Mouse (Mus musculus): ENCODE measurements around the gene Cptp.

Gene Cptp

GRCm38 (mm10) chr4:155840076-155841002 lies 28.9 kb downstream of the Cptp start:
- no peak for DNase-seq

- DNase-seq = peak; percentile 48 to 65
Measured at GRCm38 (mm10) chr4:155839483-155839910, 29.7 kb downstream of the Cptp start, which contains the start of gene Mxra8. Gene Mxra8 (plus strand): TSS chr4:155839680.

GRCm38 (mm10) chr4:155838187-155839153 lies 30.8 kb downstream of the Cptp start:
- no peak for DNase-seq

- no peak for DNase-seq
Measured at GRCm38 (mm10) chr4:155837404-155838010, 31.7 kb downstream of the Cptp start.

- peak; percentile 87 to 93 for DNase-seq
Measured at GRCm38 (mm10) chr4:155833836-155834235, 35.4 kb downstream of the Cptp start.

- DNase-seq = no peak
Measured at GRCm38 (mm10) chr4:155833234-155833633, 36.0 kb downstream of the Cptp start.

GRCm38 (mm10) chr4:155832321-155832720 lies 36.9 kb downstream of the Cptp start:
- peak in 1 of 2 experiments; percentile 43 for DNase-seq

- DNase-seq = no peak
Measured at GRCm38 (mm10) chr4:155831831-155832230, 37.4 kb downstream of the Cptp start.

- peak; percentile 99 for DNase-seq
Measured at GRCm38 (mm10) chr4:155831205-155831766, 38.0 kb downstream of the Cptp start, which contains the start of gene Aurkaip1. Gene Aurkaip1 (plus strand): TSS chr4:155831272.

GRCm38 (mm10) chr4:155830596-155830995 lies 38.6 kb downstream of the Cptp start:
- no peak for DNase-seq

GRCm38 (mm10) chr4:155829866-155830265 lies 39.4 kb downstream of the Cptp start:
- DNase-seq = no peak

GRCm38 (mm10) chr4:155823443-155823842 lies 45.8 kb downstream of the Cptp start:
- DNase-seq = no peak

- DNase-seq = peak; percentile 39 to 60
Measured at GRCm38 (mm10) chr4:155821025-155821424, 48.2 kb downstream of the Cptp start.

- no peak for DNase-seq
Measured at GRCm38 (mm10) chr4:155817533-155817932, 51.7 kb downstream of the Cptp start.
